Mouse (Mus musculus) thymus, adult 2 months (tissue): ENCODE measurements at regions not wholly inside any gene's neighbourhood (a gene's known extent, or its start where the extent isn't known, plus 50 kb on each side); places are given as distances from the start of the nearest gene placed in this dataset.

Experiments
- CTCF ChIP-seq: fragments of 200-500 bp; IDR thresholded peaks from 2 replicates; pipeline ENCODE4 v1.5.1; 2012; ENCODE audit warnings: mild to moderate bottlenecking, control low read depth, low read length, moderate library complexity, borderline replicate concordance; ENCODE audit not compliant: control insufficient read depth, poor library complexity, insufficient read depth; ENCODE audit errors: extremely low read depth
- POLR2A ChIP-seq: fragments of 200-500 bp; IDR thresholded peaks from 2 replicates; pipeline ENCODE4 v1.6.1; 2012; ENCODE audit warnings: mild to moderate bottlenecking, low read length, control low read depth, moderate library complexity; ENCODE audit not compliant: control insufficient read depth, poor library complexity, insufficient read depth; ENCODE audit errors: extremely low read depth

- TF ChIP-seq CTCF (no peak), POLR2A (no peak)
Measured at GRCm38 (mm10) chr2:137566619-137567018, 450.2 kb upstream of the Jag1 start.
